In genomic region chr10:62111207-62111576, GRCm38 (mm10) we compare ENCODE assay signal across 8 mouse cellular contexts. TPM values are rescaled to one million over a fixed set of nuclear protein-coding genes. Genes with fewer than 3 reads are reported as not detected.
A peak's percentile ranks its signal among the peaks of the same experiment; 100 is the strongest.
DNase-seq lines count a peak whose midpoint lies in the region; ATAC-seq and TF ChIP-seq lines count a peak whose summit lies in the region.

No protein-coding gene starts in this region.

- H3K4me3 ChIP-seq in heart, embryonic 16.5 days (ENCODE audit: low read length), result peak overlapping the region; percentile 66
- peak overlapping the region; percentile 64 to 94; a peak in 3 of 4 replicates for H3K4me3 ChIP-seq in MEL (ENCODE audit: control insufficient read depth in 1 of 2, insufficient read depth in 1 of 2, low read depth in 2 of 2, low read length in 2 of 2)
- H3K4me3 ChIP-seq in forebrain, embryonic 11.5 days (ENCODE audit: low read depth, low read length), result peak overlapping the region; percentile 60
- peak overlapping the region; percentile 58; the same call in 1 of the 2 replicates for H3K4me3 ChIP-seq in liver, embryonic 13.5 days (replicated peaks)
- H3K4me3 ChIP-seq in stomach, embryonic 14.5 days (ENCODE audit: low read depth, low read length), result peak overlapping the region; percentile 63

- no peak for TF ChIP-seq EP300 in MEL (IDR thresholded peaks at IDR 0.05; ENCODE audit: low read depth in 1 of 2, low read length in 2 of 2)

- no peaks in the 10 kb centered on the region for H3K4me1 ChIP-seq in heart, embryonic 16.5 days (ENCODE audit: control insufficient read depth, insufficient read depth, low read length)
- peaks cover 0 to 3% of the 10 kb centered on the region in 2 experiments; a peak in 1 of 4 replicates for H3K4me1 ChIP-seq in MEL (ENCODE audit: control insufficient read depth in 1 of 2, insufficient read depth in 2 of 2, low read length in 2 of 2)
- H3K4me1 ChIP-seq in forebrain, embryonic 11.5 days (replicated peaks; ENCODE audit: control insufficient read depth, insufficient read depth, low read length), result 0 out of 2 replicates have a peak, but pooled peaks cover 5% of the 10 kb centered on the region
- H3K4me1 ChIP-seq in liver, embryonic 13.5 days (replicated peaks), result peaks cover 6% of the 10 kb centered on the region; the same call in 1 of the 2 replicates
- H3K4me1 ChIP-seq in stomach, embryonic 14.5 days (ENCODE audit: control insufficient read depth, insufficient read depth, low read length), result no peaks in the 10 kb centered on the region

- TF ChIP-seq RAD21 in MEL (IDR thresholded peaks at IDR 0.05; ENCODE audit: low read depth, low read length), result no peak

- H3K4me2 ChIP-seq in heart, embryonic 16.5 days (ENCODE audit: low read depth, low read length), result peak overlapping the region; percentile 94
- peak overlapping the region; percentile 66 for H3K4me2 ChIP-seq in forebrain, embryonic 11.5 days (ENCODE audit: low read depth, low read length, severe bottlenecking)
- peak overlapping the region; percentile 75; the same call in 1 of the 2 replicates for H3K4me2 ChIP-seq in liver, embryonic 13.5 days
- H3K4me2 ChIP-seq in stomach, embryonic 14.5 days (replicated peaks; ENCODE audit: low read depth, low read length), result peak overlapping the region; percentile 81

- no peak for TF ChIP-seq CTCF in MEL (IDR thresholded peaks at IDR 0.05 in 2 of 3, conservative IDR thresholded peaks at IDR 0.05 in 1 of 3; ENCODE audit: control insufficient read depth in 1 of 3, insufficient read depth in 1 of 3, low read depth in 2 of 3, low read length in 3 of 3, poor library complexity in 1 of 3, severe bottlenecking in 1 of 3)

- TF ChIP-seq POLR2A in MEL (IDR thresholded peaks at IDR 0.05; ENCODE audit: control insufficient read depth in 1 of 2, insufficient read depth in 1 of 2, low read depth in 1 of 2, low read length in 2 of 2, poor library complexity in 1 of 2), result no peak

- H3K79me2 ChIP-seq in MEL (ENCODE audit: control insufficient read depth, insufficient read depth, low read length, poor library complexity), result no peaks in the 10 kb centered on the region; the same call in 1 of the 2 replicates

- H3K9ac ChIP-seq in heart, embryonic 16.5 days (ENCODE audit: low read length), result no peak overlapping the region
- H3K9ac ChIP-seq in MEL (ENCODE audit: control insufficient read depth, low read depth, low read length, poor library complexity, severe bottlenecking), result no peak overlapping the region
- H3K9ac ChIP-seq in forebrain, embryonic 11.5 days (ENCODE audit: low read length), result peak overlapping the region; percentile 59
- H3K9ac ChIP-seq in liver, embryonic 13.5 days, result no peak overlapping the region
- H3K9ac ChIP-seq in stomach, embryonic 14.5 days (replicated peaks; ENCODE audit: low read depth, low read length), result no peak overlapping the region

- no peak for DNase-seq in heart, adult 8-10 months (ENCODE audit: low spot score)
- DNase-seq in MEL (ENCODE audit: low read depth, low spot score), result no peak
- no peak for DNase-seq in forebrain, embryonic 11.5 days (ENCODE audit: low spot score)
- DNase-seq in liver, embryonic 13.5 days, result no peak
- DNase-seq in embryo, embryonic 10.5 days (ENCODE audit: low spot score), result no peak

- peaks cover 39% of the 10 kb centered on the region for H3K27me3 ChIP-seq in heart, embryonic 16.5 days (ENCODE audit: control insufficient read depth, insufficient read depth, low read length)
- no peaks in the 10 kb centered on the region for H3K27me3 ChIP-seq in MEL (ENCODE audit: control insufficient read depth in 1 of 2, insufficient read depth in 2 of 2, low read length in 2 of 2)
- peaks cover 8% of the 10 kb centered on the region for H3K27me3 ChIP-seq in forebrain, embryonic 11.5 days (ENCODE audit: control insufficient read depth, insufficient read depth, low read length)
- H3K27me3 ChIP-seq in liver, embryonic 13.5 days, result peaks cover 55% of the 10 kb centered on the region
- no peaks in the 10 kb centered on the region for H3K27me3 ChIP-seq in stomach, embryonic 14.5 days (ENCODE audit: control insufficient read depth, insufficient read depth, low read length)

- ATAC-seq in heart, embryonic 16.5 days (replicated peaks; ENCODE audit: extremely low read depth, insufficient read depth, low FRiP score), result no peak
- peak; percentile 42 for ATAC-seq in forebrain, embryonic 11.5 days (replicated peaks; ENCODE audit: low FRiP score)
- ATAC-seq in liver, embryonic 13.5 days (ENCODE audit: low read depth), result no peak
- ATAC-seq in stomach, embryonic 14.5 days (ENCODE audit: insufficient number of reproducible peaks, insufficient read depth, low FRiP score, low read depth), result no peak
- ATAC-seq in granulocyte monocyte progenitor cell, adult 5-6 weeks (replicated peaks; ENCODE audit: poor library complexity, severe bottlenecking), result no peak

- no peaks in the 10 kb centered on the region for H3K36me3 ChIP-seq in heart, embryonic 16.5 days (ENCODE audit: control insufficient read depth, insufficient read depth)
- no peaks in the 10 kb centered on the region for H3K36me3 ChIP-seq in MEL (ENCODE audit: control insufficient read depth in 1 of 2, insufficient read depth in 2 of 2, low read length in 2 of 2)
- no peaks in the 10 kb centered on the region for H3K36me3 ChIP-seq in forebrain, embryonic 11.5 days (ENCODE audit: control insufficient read depth, insufficient read depth, low read length)
- H3K36me3 ChIP-seq in liver, embryonic 13.5 days, result no peaks in the 10 kb centered on the region
- H3K36me3 ChIP-seq in stomach, embryonic 14.5 days (ENCODE audit: control insufficient read depth, insufficient read depth, low read length), result no peaks in the 10 kb centered on the region

- H3K9me3 ChIP-seq in heart, embryonic 16.5 days (replicated peaks; ENCODE audit: control insufficient read depth, low read length), result 0 out of 2 replicates have a peak, but pooled peaks cover 4% of the 10 kb centered on the region
- no peaks in the 10 kb centered on the region for H3K9me3 ChIP-seq in MEL (replicated peaks; ENCODE audit: insufficient read depth, low read length)
- no peaks in the 10 kb centered on the region for H3K9me3 ChIP-seq in forebrain, embryonic 11.5 days (ENCODE audit: control insufficient read depth, low read length)
- H3K9me3 ChIP-seq in liver, embryonic 13.5 days (replicated peaks), result no peaks in the 10 kb centered on the region
- H3K9me3 ChIP-seq in stomach, embryonic 14.5 days (ENCODE audit: control insufficient read depth, low read depth, low read length), result no peaks in the 10 kb centered on the region

- no peak overlapping the region for H3K27ac ChIP-seq in heart, embryonic 16.5 days (ENCODE audit: low read length)
- no peak overlapping the region for H3K27ac ChIP-seq in MEL (ENCODE audit: control insufficient read depth, low read depth, low read length)
- no peak overlapping the region for H3K27ac ChIP-seq in forebrain, embryonic 11.5 days (ENCODE audit: low read depth, low read length)
- no peak overlapping the region for H3K27ac ChIP-seq in liver, embryonic 13.5 days
- H3K27ac ChIP-seq in stomach, embryonic 14.5 days (ENCODE audit: low read length), result no peak overlapping the region

- WGBS in heart, embryonic 16.5 days, result 37% methylated on average over 6 of the region's 6 CpGs
- 44% methylated on average over 6 of the region's 6 CpGs for WGBS in forebrain, embryonic 11.5 days
- WGBS in liver, embryonic 13.5 days (ENCODE audit: insufficient replicate concordance), result 38% methylated on average over 6 of the region's 6 CpGs
- 38% methylated on average over 6 of the region's 6 CpGs for WGBS in stomach, embryonic 14.5 days

TF ChIP-seq in MEL, 35 proteins besides CTCF, POLR2A, EP300 and RAD21 (continues in another document):
- TF ChIP-seq ETS1 (IDR thresholded peaks at IDR 0.05; ENCODE audit: low read depth, low read length) (no peak), TAL1 (IDR thresholded peaks at IDR 0.05; ENCODE audit: low read length) (no peak), MAZ (IDR thresholded peaks at IDR 0.05; ENCODE audit: low read depth, low read length) (no peak), KAT2A (conservative IDR thresholded peaks at IDR 0.05; ENCODE audit: low read depth, low read length) (no peak), GATA1 (IDR thresholded peaks at IDR 0.05; ENCODE audit: low read depth, low read length) (no peak), CHD2 (IDR thresholded peaks at IDR 0.05; ENCODE audit: low read length) (no peak), MYB (IDR thresholded peaks at IDR 0.05; ENCODE audit: low read depth, low read length) (no peak), E2F4 (IDR thresholded peaks at IDR 0.05; ENCODE audit: borderline replicate concordance, low read depth, low read length) (no peak), BHLHE40 (IDR thresholded peaks at IDR 0.05; ENCODE audit: borderline replicate concordance, low read depth, low read length) (no peak), POLR2AphosphoS2 (IDR thresholded peaks at IDR 0.05; ENCODE audit: low read length) (no peak), ZC3H11A (IDR thresholded peaks at IDR 0.05; ENCODE audit: low read depth, low read length) (no peak), SIN3A (IDR thresholded peaks at IDR 0.05; ENCODE audit: low read length) (no peak)

RNA-seq across cellular contexts. Expression of gene Neurog3, which starts 21.7 kb away (rescaled TPM):
- not detected in 2 replicates for polyA plus RNA-seq in heart, embryonic 16.5 days (2015; fragmentation: Nextera tagmentation; extraction: Ambion mirVana)
- not detected for total RNA-seq in heart, adult 8-10 months (2022)
- total RNA-seq in MEL (2012; rRNA removed), result not detected in 2 replicates
- polyA plus RNA-seq in MEL (2012; ENCODE audit: insufficient read depth in 1 of 2, insufficient read length in 2 of 2, low read depth in 1 of 2, low replicate concordance in 2 of 2, missing spikeins in 1 of 2), result not detected
- polyA plus RNA-seq in forebrain, embryonic 11.5 days (2014; fragmentation: Nextera tagmentation; extraction: Ambion mirVana), result 0.23 and 0.48 TPM in 2 replicates
- polyA plus RNA-seq in liver, embryonic 13.5 days (2015; fragmentation: Nextera tagmentation; extraction: Ambion mirVana), result not detected in 2 replicates
- polyA plus RNA-seq in stomach, embryonic 14.5 days (2014; fragmentation: Nextera tagmentation; extraction: Ambion mirVana), result 0.58 and 4.7 TPM in 2 replicates
- total RNA-seq in granulocyte monocyte progenitor cell, adult 5-6 weeks (2014; fragmentation: Nextera tagmentation), result not detected in 2 replicates
- total RNA-seq in granulocyte monocyte progenitor cell, adult 5-6 weeks (2017), result not detected in 2 replicates

RNA-seq across cellular contexts. Expression of gene Fam241b, which starts 32.5 kb away (rescaled TPM):
- polyA plus RNA-seq in heart, embryonic 16.5 days (2015; fragmentation: Nextera tagmentation; extraction: Ambion mirVana), result 3.5 and 4.5 TPM in 2 replicates
- total RNA-seq in heart, adult 8-10 months (2022), result 1 to 10 TPM; 4.1 to 5.5 (median 5.3) TPM
- 13.8 and 19.0 TPM in 2 replicates for total RNA-seq in MEL (2012; rRNA removed)
- polyA plus RNA-seq in MEL (2012; ENCODE audit: insufficient read depth in 1 of 2, insufficient read length in 2 of 2, low read depth in 1 of 2, low replicate concordance in 2 of 2, missing spikeins in 1 of 2), result 10 to 100 TPM in 1 of 2 experiments, not detected in 1; 11.2 TPM
- polyA plus RNA-seq in forebrain, embryonic 11.5 days (2014; fragmentation: Nextera tagmentation; extraction: Ambion mirVana), result 8.0 and 9.3 TPM in 2 replicates
- polyA plus RNA-seq in liver, embryonic 13.5 days (2015; fragmentation: Nextera tagmentation; extraction: Ambion mirVana), result 1.0 and 1.1 TPM in 2 replicates
- polyA plus RNA-seq in stomach, embryonic 14.5 days (2014; fragmentation: Nextera tagmentation; extraction: Ambion mirVana), result 7.7 and 8.1 TPM in 2 replicates
- total RNA-seq in granulocyte monocyte progenitor cell, adult 5-6 weeks (2014; fragmentation: Nextera tagmentation), result not detected in 2 replicates
- total RNA-seq in granulocyte monocyte progenitor cell, adult 5-6 weeks (2017), result not detected in 2 replicates
